Mouse (Mus musculus) kidney, adult 2 months (tissue): ENCODE measurements around the gene Zfpm1. TPM values are rescaled to one million over a fixed set of nuclear protein-coding genes. Genes with fewer than 3 reads are reported as not detected.
A peak's percentile ranks its signal among the peaks of the same experiment; 100 is the strongest.

ENCODE experiments used
- DNase-seq: peaks from one replicate; pipeline ENCODE4 v3.0.0; 2021
- H3K27ac ChIP-seq: fragments of 200-500 bp; 2 replicates; pipeline ENCODE4 v1.5.1; 2012; ENCODE audit warnings: low read depth, low read length, control low read depth, inconsistent platforms; ENCODE audit not compliant: insufficient read depth
- H3K27me3 ChIP-seq: fragments of 200-500 bp; replicated peaks from 2 replicates; pipeline ENCODE4 v1.6.1; 2012; ENCODE audit warnings: mild to moderate bottlenecking, moderate library complexity, low read length, inconsistent platforms; ENCODE audit not compliant: control insufficient read depth, insufficient read depth
- H3K36me3 ChIP-seq: fragments of 200-500 bp; 2 replicates; pipeline ENCODE4 v1.6.1; 2012; ENCODE audit warnings: mild to moderate bottlenecking, moderate library complexity, low read length, inconsistent platforms; ENCODE audit not compliant: control insufficient read depth, insufficient read depth
- H3K4me1 ChIP-seq: fragments of 200-500 bp; 2 replicates; pipeline ENCODE4 v1.6.1; 2011; ENCODE audit warnings: low read length; ENCODE audit not compliant: control insufficient read depth, insufficient read depth
- H3K4me3 ChIP-seq: fragments of 200-500 bp; 2 replicates; pipeline ENCODE4 v1.5.1; 2011; ENCODE audit warnings: mild to moderate bottlenecking, low read depth, low read length, control low read depth; ENCODE audit not compliant: insufficient read depth
- CTCF ChIP-seq: fragments of 200-500 bp; conservative IDR thresholded peaks from 2 replicates; pipeline ENCODE4 v1.5.1; 2011; ENCODE audit warnings: low read depth, mild to moderate bottlenecking, control low read depth, low read length, moderate library complexity, mixed read lengths; ENCODE audit not compliant: insufficient read depth, insufficient read length
- POLR2A ChIP-seq: fragments of 200-500 bp; IDR thresholded peaks from one replicate; pipeline ENCODE4 v1.6.1; 2011; ENCODE audit warnings: low read depth, low read length, control low read depth
- WGBS: fragments of 180-500 bp; shearing (Covaris S2); methylation state at CpG from one replicate; pipeline ENCODE4 v1.1.7; 2018; 5-methylcytosine and 5-hydroxymethylcytosine counted together
- polyA plus RNA-seq: library from polyadenylated mRNA; depleted of rRNA; stranded (reverse); fragments of >200 nt; gene quantifications from 2 replicates; pipeline ENCODE4 v1.2.3, GENCODE M21; 2012

The Zfpm1 gene
- polyA plus RNA-seq, 1 experiment, result 9.7 TPM

- TF ChIP-seq CTCF, result no peak
- no peak for TF ChIP-seq POLR2A
- Histone ChIP-seq H3K27ac (no peak overlapping the region), H3K36me3 (no peaks in the 10 kb centered on the region), H3K4me3 (no peak overlapping the region), H3K27me3 (no peaks in the 10 kb centered on the region), H3K4me1 (no peaks in the 10 kb centered on the region)
- WGBS, result 91% methylated on average over 22 of the region's 22 CpGs
- DNase-seq, result no peak
Measured at GRCm38 (mm10) chr8:122329553-122330239, 47.8 kb downstream of the Zfpm1 start.

- DNase-seq, result no peak
- no peak overlapping the region for H3K27ac ChIP-seq
- H3K27me3 ChIP-seq, result no peaks in the 10 kb centered on the region
- no peaks in the 10 kb centered on the region for H3K4me1 ChIP-seq
- H3K4me3 ChIP-seq, result no peak overlapping the region
- 73% methylated on average over 12 of the region's 12 CpGs for WGBS
- no peaks in the 10 kb centered on the region for H3K36me3 ChIP-seq
- TF ChIP-seq CTCF (no peak), POLR2A (no peak)
Measured at GRCm38 (mm10) chr8:122330446-122331133, 48.6 kb downstream of the Zfpm1 start.

- H3K27me3 ChIP-seq, result no peaks in the 10 kb centered on the region
- no peak overlapping the region for H3K27ac ChIP-seq
- no peak for TF ChIP-seq CTCF
- TF ChIP-seq POLR2A, result no peak
- no peaks in the 10 kb centered on the region for H3K36me3 ChIP-seq
- H3K4me3 ChIP-seq, result no peak overlapping the region
- WGBS, result 61% methylated on average over 3 of the region's 3 CpGs
- peak; percentile 87 for DNase-seq
- H3K4me1 ChIP-seq, result no peaks in the 10 kb centered on the region
Measured at GRCm38 (mm10) chr8:122331134-122331523, 49.2 kb downstream of the Zfpm1 start.

GRCm38 (mm10) chr8:122332753-122333506, 51.0 kb downstream of the Zfpm1 start:
- no peaks in the 10 kb centered on the region for H3K36me3 ChIP-seq
- H3K27ac ChIP-seq, result no peak overlapping the region
- DNase-seq, result peak; percentile 87
- TF ChIP-seq CTCF (peak; percentile 97), POLR2A (no peak)
- no peaks in the 10 kb centered on the region for H3K27me3 ChIP-seq
- WGBS, result 72% methylated on average over 6 of the region's 6 CpGs
- H3K4me1 ChIP-seq, result no peaks in the 10 kb centered on the region
- H3K4me3 ChIP-seq, result no peak overlapping the region

GRCm38 (mm10) chr8:122333531-122333930, 51.6 kb downstream of the Zfpm1 start:
- no peaks in the 10 kb centered on the region for H3K36me3 ChIP-seq
- TF ChIP-seq POLR2A (no peak), CTCF (no peak)
- 89% methylated on average over 7 of the region's 7 CpGs for WGBS
- no peak for DNase-seq
- H3K27ac ChIP-seq, result no peak overlapping the region
- no peaks in the 10 kb centered on the region for H3K27me3 ChIP-seq
- no peak overlapping the region for H3K4me3 ChIP-seq
- H3K4me1 ChIP-seq, result no peaks in the 10 kb centered on the region

- Histone ChIP-seq H3K4me3 (no peak overlapping the region), H3K4me1 (no peaks in the 10 kb centered on the region), H3K27ac (no peak overlapping the region), H3K27me3 (no peaks in the 10 kb centered on the region), H3K36me3 (no peaks in the 10 kb centered on the region)
- 94% methylated on average over 13 of the region's 13 CpGs for WGBS
- TF ChIP-seq CTCF (no peak), POLR2A (no peak)
- no peak for DNase-seq
Measured at GRCm38 (mm10) chr8:122334791-122335490, 53.0 kb downstream of the Zfpm1 start.

- H3K36me3 ChIP-seq, result no peaks in the 10 kb centered on the region
- H3K4me3 ChIP-seq, result peak overlapping the region; percentile 50
- 42% methylated on average over 57 of the region's 57 CpGs for WGBS
- no peaks in the 10 kb centered on the region for H3K4me1 ChIP-seq
- H3K27ac ChIP-seq, result no peak overlapping the region
- TF ChIP-seq POLR2A, result no peak
- no peak for TF ChIP-seq CTCF
- peak; percentile 44 for DNase-seq
- H3K27me3 ChIP-seq, result no peaks in the 10 kb centered on the region
Measured at GRCm38 (mm10) chr8:122335638-122336250, 53.8 kb downstream of the Zfpm1 start.
